Mouse (Mus musculus): ENCODE results near the gene Ppp4r1.

- TF ChIP-seq CTCF (IDR thresholded peaks at IDR 0.05; ENCODE audit: low read depth) (no peak), EP300 (IDR thresholded peaks at IDR 0.05; ENCODE audit: low read depth) (no peak)
Observed at GRCm38 (mm10) chr17:65877026-65877425, 94.7 kb downstream of the Ppp4r1 start.

Data from heart, postnatal 0 days (tissue).